Mouse (Mus musculus) frontal cortex, postnatal 10 days (tissue): Measurements from ENCODE around the gene Top3a.

Source experiments
- DNase-seq, 2 experiments: peaks; one replicate each; pipeline ENCODE4 v3.0.0; 2022; ENCODE audit warnings: low spot score in 2 of 2, mixed read lengths in 1 of 2

The Top3a gene

GRCm38 (mm10) chr11:60712639-60713255, 64.4 kb downstream of the Top3a start:
- peak in 1 of 2 experiments; percentile 5 for DNase-seq

GRCm38 (mm10) chr11:60712040-60712439, 65.1 kb downstream of the Top3a start:
- no peak for DNase-seq

GRCm38 (mm10) chr11:60711218-60711617, 65.9 kb downstream of the Top3a start:
- no peak for DNase-seq

GRCm38 (mm10) chr11:60709481-60710465, 67.4 kb downstream of the Top3a start:
- DNase-seq = peak in 1 of 2 experiments; percentile 5

- DNase-seq = peak in 1 of 2 experiments; percentile 4
Measured at GRCm38 (mm10) chr11:60708631-60709030, 68.5 kb downstream of the Top3a start.

- peak; percentile 14 to 31 for DNase-seq
Measured at GRCm38 (mm10) chr11:60707672-60708071, 69.5 kb downstream of the Top3a start.

GRCm38 (mm10) chr11:60706696-60707480, 70.3 kb downstream of the Top3a start:
- peak in 1 of 2 experiments; percentile 7 for DNase-seq

- peak in 1 of 2 experiments; percentile 4 for DNase-seq
Measured at GRCm38 (mm10) chr11:60706076-60706475, 71.1 kb downstream of the Top3a start.

GRCm38 (mm10) chr11:60705255-60705654, 71.9 kb downstream of the Top3a start:
- DNase-seq = peak in 1 of 2 experiments; percentile 4

GRCm38 (mm10) chr11:60704023-60704880, 72.9 kb downstream of the Top3a start:
- DNase-seq = peak in 1 of 2 experiments; percentile 5

- DNase-seq = peak; percentile 58 to 60
Measured at GRCm38 (mm10) chr11:60703131-60703530, 74.0 kb downstream of the Top3a start.

GRCm38 (mm10) chr11:60701611-60702010, 75.6 kb downstream of the Top3a start:
- DNase-seq = peak in 1 of 2 experiments; percentile 7

- DNase-seq = peak in 1 of 2 experiments; percentile 5
Measured at GRCm38 (mm10) chr11:60700320-60701185, 76.6 kb downstream of the Top3a start.

GRCm38 (mm10) chr11:60699524-60700075, 77.6 kb downstream of the Top3a start, which contains the start of gene Llgl1:
TSS of gene Llgl1 (plus strand) at chr11:60699723.
- DNase-seq = peak; percentile 78 to 84

GRCm38 (mm10) chr11:60698806-60699523, 78.2 kb downstream of the Top3a start:
- peak; percentile 26 to 56 for DNase-seq

GRCm38 (mm10) chr11:60697561-60697960, 79.6 kb downstream of the Top3a start:
- no peak for DNase-seq

- no peak for DNase-seq
Measured at GRCm38 (mm10) chr11:60696165-60696564, 81.0 kb downstream of the Top3a start.
